In genomic region chr1:151604328-151604727, GRCm38 (mm10) we compare ENCODE assay signal across 18 mouse cellular contexts.
"Had no signal": no experiment of that assay in that cellular context is flagged by ENCODE, and none has a peak within 500 bp of the region (broad histone marks: within the 10 kb centered on the region; RNA-seq: fewer than 3 reads in every experiment).

No protein-coding gene starts in this region.

- H3K9me3 ChIP-seq: liver, embryonic 15.5 days; lung, embryonic 15.5 days; megakaryocyte, embryonic 14.5 days; midbrain, embryonic 13.5 days; midbrain, embryonic 15.5 days; neural tube, embryonic 12.5 days; stomach, embryonic 15.5 days had no signal

- ATAC-seq: lung, postnatal 0 days; midbrain, embryonic 13.5 days; midbrain, embryonic 15.5 days had no signal

- H3K27me3 ChIP-seq: liver, embryonic 15.5 days; lung, embryonic 15.5 days; megakaryocyte, embryonic 14.5 days; midbrain, embryonic 13.5 days; midbrain, embryonic 15.5 days; neural tube, embryonic 12.5 days; stomach, embryonic 15.5 days had no signal

- H3K36me3 ChIP-seq: liver, embryonic 15.5 days; lung, embryonic 15.5 days; midbrain, embryonic 13.5 days; midbrain, embryonic 15.5 days; neural tube, embryonic 12.5 days; stomach, embryonic 15.5 days had no signal

- H3K4me1 ChIP-seq: midbrain, embryonic 13.5 days; midbrain, embryonic 15.5 days; neural tube, embryonic 12.5 days; stomach, embryonic 15.5 days had no signal

- H3K4me2 ChIP-seq: liver, embryonic 15.5 days; lung, embryonic 15.5 days; midbrain, embryonic 11.5 days; midbrain, embryonic 13.5 days; midbrain, embryonic 15.5 days; neural tube, embryonic 12.5 days; stomach, embryonic 15.5 days had no signal

- H3K9ac ChIP-seq: liver, embryonic 15.5 days; lung, embryonic 15.5 days; midbrain, embryonic 13.5 days; midbrain, embryonic 15.5 days; neural tube, embryonic 12.5 days; stomach, embryonic 15.5 days had no signal

- H3K27ac ChIP-seq: liver, embryonic 15.5 days; lung, embryonic 15.5 days; macrophage; midbrain, embryonic 13.5 days; midbrain, embryonic 15.5 days; neural tube, embryonic 12.5 days; stomach, embryonic 15.5 days; stomach, postnatal 0 days had no signal

- H3K4me3 ChIP-seq: liver, embryonic 15.5 days; lung, embryonic 15.5 days; megakaryocyte, embryonic 14.5 days; midbrain, embryonic 13.5 days; midbrain, embryonic 15.5 days; neural tube, embryonic 12.5 days; stomach, embryonic 15.5 days had no signal

- DNase-seq: lung, adult 2 months; lung, postnatal 14 days; lung, postnatal 36 days; right cerebral cortex, postnatal 14 days; thymus, adult 2 months; thymus, postnatal 25 days; thymus, postnatal 4 days had no signal
